Mouse (Mus musculus) spleen, adult 2 months (tissue): ENCODE results near the gene Fbxo33.

Experiments used
- CTCF ChIP-seq: fragments of 200-500 bp; IDR thresholded peaks from 2 replicates; pipeline ENCODE4 v1.5.1; 2011; ENCODE audit warnings: mild to moderate bottlenecking, inconsistent platforms; ENCODE audit not compliant: insufficient read depth, insufficient read length, insufficient replicate concordance; ENCODE audit errors: extremely low read depth
- POLR2A ChIP-seq: fragments of 200-500 bp; IDR thresholded peaks from 2 replicates; pipeline ENCODE4 v1.6.1; 2011; ENCODE audit warnings: low read depth, low read length, inconsistent platforms

- no peak for TF ChIP-seq CTCF
- TF ChIP-seq POLR2A, result no peak
Observed at GRCm38 (mm10) chr12:59195065-59195464, 24.5 kb downstream of the Fbxo33 start.
